Mouse (Mus musculus) brain, embryonic 14.5 days (tissue): ENCODE results near the gene Dtymk.
A peak's percentile ranks its signal among the peaks of the same experiment; 100 is the strongest.

ENCODE experiments used
- CTCF ChIP-seq: fragments of 200-500 bp; IDR thresholded peaks from 2 replicates; pipeline ENCODE4 v1.5.1; 2012; ENCODE audit warnings: inconsistent platforms, mild to moderate bottlenecking, moderate library complexity, borderline replicate concordance; ENCODE audit not compliant: insufficient read depth, insufficient read length; ENCODE audit errors: extremely low read depth
- POLR2A ChIP-seq: fragments of 200-500 bp; IDR thresholded peaks from 2 replicates; pipeline ENCODE4 v1.6.1; 2012; ENCODE audit warnings: mild to moderate bottlenecking, inconsistent platforms, borderline replicate concordance; ENCODE audit not compliant: poor library complexity, insufficient read depth, insufficient read length, severe bottlenecking; ENCODE audit errors: extremely low read depth

GRCm38 (mm10) chr1:93825105-93825674 is 23.5 kb upstream of the Dtymk start:
- peak; percentile 70; the same call in 1 of the 2 replicates for TF ChIP-seq POLR2A
- no peak for TF ChIP-seq CTCF
